Mouse (Mus musculus) olfactory bulb, adult 2 months (tissue): ENCODE measurements around the gene Glt1d1.

Experiments
- CTCF ChIP-seq: fragments of 200-500 bp; IDR thresholded peaks from 2 replicates; pipeline ENCODE4 v1.5.1; 2012; ENCODE audit warnings: low read depth, mild to moderate bottlenecking, low read length, moderate library complexity; ENCODE audit not compliant: insufficient read depth
- POLR2A ChIP-seq: fragments of 200-500 bp; IDR thresholded peaks from 2 replicates; pipeline ENCODE4 v1.6.1; 2012; ENCODE audit warnings: mild to moderate bottlenecking, low read depth, low read length, moderate library complexity; ENCODE audit not compliant: insufficient read depth

GRCm38 (mm10) chr5:127660979-127661378 is 28.9 kb downstream of the Glt1d1 start:
- TF ChIP-seq POLR2A, result no peak
- no peak for TF ChIP-seq CTCF
